ENCODE assay signal across 13 mouse cellular contexts in the genomic region with DNA sequence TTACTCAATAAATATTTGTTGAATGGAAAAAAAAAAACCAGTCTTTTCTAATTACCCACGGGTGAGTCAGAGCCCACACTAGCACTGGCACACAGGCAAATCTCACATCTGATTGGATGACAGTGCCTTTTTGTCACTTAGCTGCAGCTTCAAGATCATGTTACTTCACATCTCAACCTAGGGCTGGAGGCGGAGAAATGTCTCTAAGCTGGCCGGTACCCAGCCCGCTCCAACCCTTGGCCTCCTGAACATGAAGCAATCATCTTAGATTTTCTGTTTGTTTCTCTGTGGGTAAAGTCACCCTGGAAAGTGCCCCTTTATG.
DNase-seq lines count a peak whose midpoint lies in the region; ATAC-seq and TF ChIP-seq lines count a peak whose summit lies in the region.
"Had no signal": no experiment of that assay in that cellular context is flagged by ENCODE, and none has a peak within 500 bp of the region (broad histone marks: within the 10 kb centered on the region; RNA-seq: fewer than 3 reads in every experiment).

No protein-coding gene starts in this region.

- 17% methylated on average over 4 of the region's 4 CpGs for WGBS in liver, adult 2 months
- WGBS in liver, embryonic 12.5 days (ENCODE audit: insufficient replicate concordance): 60% methylated on average over 4 of the region's 4 CpGs

- H3K27ac ChIP-seq in liver, adult 2 months (replicated peaks; ENCODE audit: insufficient read depth, low read depth, low read length): no peak overlapping the region
- no peak overlapping the region for H3K27ac ChIP-seq in liver, embryonic 12.5 days
- peak overlapping the region; percentile 57; the same call in 1 of the 2 replicates for H3K27ac ChIP-seq in ES-E14 (ENCODE audit: insufficient read depth, low read depth, low read length, poor library complexity, severe bottlenecking)
- H3K27ac ChIP-seq in embryonic fibroblast, embryonic 13.5 days (ENCODE audit: insufficient read depth, low read length): 0 out of 2 replicates have a peak overlapping the region, but pooled peaks have one; percentile 23
- H3K27ac ChIP-seq: embryonic facial prominence, embryonic 15.5 days; heart, adult 2 months; liver, embryonic 13.5 days; neural tube, embryonic 13.5 days had no signal

- DNase-seq in liver, adult 2 months (ENCODE audit: extremely low read depth, low read depth, low spot score): peak; percentile 56
- no peak for DNase-seq in ES-E14 (ENCODE audit: low read depth, low spot score)
- DNase-seq in lung, postnatal 4 days: peak; percentile 36 to 74
- DNase-seq in kidney, postnatal 25 days: no peak
- DNase-seq in left cerebral cortex, postnatal 10 days (ENCODE audit: extremely low spot score in 1 of 2, low spot score in 2 of 2): no peak
- no peak for DNase-seq in right cerebral cortex, postnatal 36 days (ENCODE audit: low spot score in 2 of 2)
- DNase-seq: liver, embryonic 13.5 days; thymus, postnatal 36 days had no signal

- H3K36me3 ChIP-seq in liver, adult 2 months (ENCODE audit: control insufficient read depth, insufficient read depth, low read length): no peaks in the 10 kb centered on the region
- peaks cover 36% of the 10 kb centered on the region for H3K36me3 ChIP-seq in liver, embryonic 12.5 days
- peaks cover 15% of the 10 kb centered on the region for H3K36me3 ChIP-seq in ES-E14 (ENCODE audit: control insufficient read depth, insufficient read depth, low read length, poor library complexity, severe bottlenecking)

- no peak overlapping the region for H3K4me3 ChIP-seq in liver, adult 2 months (ENCODE audit: insufficient read depth, low read depth, low read length)
- no peak overlapping the region for H3K4me3 ChIP-seq in liver, embryonic 12.5 days
- H3K4me3 ChIP-seq in ES-E14 (ENCODE audit: insufficient read depth in 1 of 2, low read depth in 1 of 2, low read length in 2 of 2, poor library complexity in 1 of 2, severe bottlenecking in 1 of 2): no peak overlapping the region
- no peak overlapping the region for H3K4me3 ChIP-seq in embryonic fibroblast, embryonic 13.5 days (ENCODE audit: insufficient read depth, low read length)
- H3K4me3 ChIP-seq: embryonic facial prominence, embryonic 15.5 days; heart, adult 2 months; liver, embryonic 13.5 days; neural tube, embryonic 13.5 days had no signal

- intact Hi-C loops in left cerebral cortex, postnatal 10 days (cut with DNase I): no loop called here

- H3K27me3 ChIP-seq in liver, adult 2 months (ENCODE audit: control insufficient read depth, insufficient read depth, low read length): no peaks in the 10 kb centered on the region
- no peaks in the 10 kb centered on the region for H3K27me3 ChIP-seq in liver, embryonic 12.5 days (replicated peaks)
- H3K27me3 ChIP-seq: embryonic facial prominence, embryonic 15.5 days; liver, embryonic 13.5 days; neural tube, embryonic 13.5 days had no signal

- H3K9me3 ChIP-seq in liver, embryonic 12.5 days (replicated peaks): no peaks in the 10 kb centered on the region
- no peaks in the 10 kb centered on the region for H3K9me3 ChIP-seq in ES-E14 (ENCODE audit: control insufficient read depth, insufficient read depth, low read depth, low read length)
- H3K9me3 ChIP-seq: embryonic facial prominence, embryonic 15.5 days; liver, embryonic 13.5 days; neural tube, embryonic 13.5 days had no signal

- in situ Hi-C loops in ES-E14 (cut with MboI; ENCODE audit: low sequenced_read_pairs in 2 of 2, unreplicated experiment in 2 of 2): no loop called here

- H3K9ac ChIP-seq in liver, adult 2 months (ENCODE audit: low read depth, low read length): no peak overlapping the region
- H3K9ac ChIP-seq in liver, embryonic 12.5 days: no peak overlapping the region
- no peak overlapping the region for H3K9ac ChIP-seq in ES-E14 (ENCODE audit: insufficient read depth, low read depth, low read length, poor library complexity, severe bottlenecking)
- H3K9ac ChIP-seq: embryonic facial prominence, embryonic 15.5 days; liver, embryonic 13.5 days; neural tube, embryonic 13.5 days had no signal

- ATAC-seq in liver, embryonic 12.5 days: no peak

- no peak overlapping the region for H3K4me2 ChIP-seq in liver, embryonic 12.5 days
- H3K4me2 ChIP-seq: embryonic facial prominence, embryonic 15.5 days; liver, embryonic 13.5 days; neural tube, embryonic 13.5 days had no signal

- H3K4me1 ChIP-seq in liver, adult 2 months (ENCODE audit: control insufficient read depth, insufficient read depth, low read length): peaks cover 3% of the 10 kb centered on the region; the same call in 1 of the 2 replicates
- no peaks in the 10 kb centered on the region for H3K4me1 ChIP-seq in liver, embryonic 12.5 days
- peaks cover 6 to 16% of the 10 kb centered on the region in 2 experiments; a peak in 3 of 4 replicates for H3K4me1 ChIP-seq in ES-E14 (ENCODE audit: control insufficient read depth in 2 of 2, insufficient read depth in 2 of 2, low read length in 2 of 2, poor library complexity in 1 of 2)
- H3K4me1 ChIP-seq in embryonic fibroblast, embryonic 13.5 days (ENCODE audit: control insufficient read depth, insufficient read depth, low read length): peaks cover 4% of the 10 kb centered on the region
- H3K4me1 ChIP-seq: liver, embryonic 13.5 days had no signal

- H3K79me2 ChIP-seq in liver, adult 2 months (ENCODE audit: control insufficient read depth, insufficient read depth, low read length): no peaks in the 10 kb centered on the region

- no peak for TF ChIP-seq CTCF in liver, adult 2 months (IDR thresholded peaks at IDR 0.05; ENCODE audit: low read depth, low read length)
- no peak for TF ChIP-seq CTCF in embryonic fibroblast, embryonic 13.5 days (IDR thresholded peaks at IDR 0.05; ENCODE audit: borderline replicate concordance, insufficient read depth, low read length)

- no peak for TF ChIP-seq POLR2A in liver, adult 2 months (IDR thresholded peaks at IDR 0.05; ENCODE audit: extremely low read depth, insufficient read depth, low read length)
- TF ChIP-seq POLR2A in embryonic fibroblast, embryonic 13.5 days (IDR thresholded peaks at IDR 0.05; ENCODE audit: low read depth, low read length): no peak

TF ChIP-seq in ES-E14, 5 proteins besides CTCF, POLR2A, EP300 and RAD21:
- TF ChIP-seq CHD2 (IDR thresholded peaks at IDR 0.05; ENCODE audit: low read depth, low read length) (no peak), ZNF384 (IDR thresholded peaks at IDR 0.05; ENCODE audit: low read depth, low read length) (no peak), MAFK (IDR thresholded peaks at IDR 0.05; ENCODE audit: insufficient read depth, low read depth, low read length) (no peak), ZC3H11A (IDR thresholded peaks at IDR 0.05; ENCODE audit: borderline replicate concordance, low read depth, low read length) (no peak), HCFC1 (IDR thresholded peaks at IDR 0.05; ENCODE audit: borderline replicate concordance, insufficient read depth, low read length) (no peak)

Comparison
In these comparisons a context has a peak if more than half of its experiments do, and no peak if none do; other contexts are left out.
1. DNase-seq: peak in liver, adult 2 months (single experiment) and lung, postnatal 4 days (2 of 2); none in ES-E14 (single experiment), kidney, postnatal 25 days (0 of 2), left cerebral cortex, postnatal 10 days (0 of 2) and right cerebral cortex, postnatal 36 days (0 of 2).
2. H3K27ac ChIP-seq: peak in ES-E14 (single experiment) and embryonic fibroblast, embryonic 13.5 days (single experiment); none in liver, adult 2 months (single experiment) and liver, embryonic 12.5 days (single experiment).